Mouse (Mus musculus) brown adipose tissue, adult 24 weeks (tissue): ENCODE results near the gene Cfap54. TPM values are rescaled to one million over a fixed set of nuclear protein-coding genes. Genes with fewer than 3 reads are reported as not detected.

Experiments
- H3K27ac ChIP-seq: fragments of 200-500 bp; replicated peaks from 2 replicates; pipeline ENCODE4 v1.5.1; 2012; ENCODE audit warnings: low read depth, mild to moderate bottlenecking, low read length
- H3K4me1 ChIP-seq: fragments of 200-500 bp; 2 replicates; pipeline ENCODE4 v1.6.1; 2012; ENCODE audit warnings: low read length, mixed read lengths; ENCODE audit not compliant: control insufficient read depth, insufficient read depth, insufficient read length
- H3K4me3 ChIP-seq: fragments of 200-500 bp; 2 replicates; pipeline ENCODE4 v1.5.1; 2012; ENCODE audit warnings: low read depth, mild to moderate bottlenecking, low read length, moderate library complexity; ENCODE audit not compliant: insufficient read depth
- polyA plus RNA-seq: library from polyadenylated mRNA; stranded (reverse); fragments of >200 nt; gene quantifications from 2 replicates; pipeline ENCODE4 v1.2.4, GENCODE M21; 2012; ENCODE audit not compliant: missing spikeins, insufficient read depth, insufficient read length

Gene Cfap54
- 1.3 and 2.8 TPM in 2 replicates for polyA plus RNA-seq

GRCm38 (mm10) chr10:93081133-93081779 lies at the start of gene Cfap54:
Gene Cfap54, minus strand, starts transcription at chr10:93081618.
- Histone ChIP-seq H3K27ac (no peak within 1 kb of the TSS; the same call in 1 of the 2 replicates), H3K4me1 (peaks cover 2% of the 10 kb centered on the region; the same call in 1 of the 2 replicates), H3K4me3 (peak within 1 kb of the TSS; percentile 59)

- Histone ChIP-seq H3K4me1 (no peaks in the 10 kb centered on the region; the same call in 1 of the 2 replicates), H3K4me3 (no peak overlapping the region), H3K27ac (peak overlapping the region; percentile 55)
These were observed 49.1 kb upstream of the Cfap54 start for GRCm38 (mm10) chr10:93130456-93130940.

- H3K4me1 ChIP-seq, result no peaks in the 10 kb centered on the region; the same call in 1 of the 2 replicates
- no peak overlapping the region for H3K4me3 ChIP-seq
- peak overlapping the region; percentile 55; the same call in 1 of the 2 replicates for H3K27ac ChIP-seq
These were observed 48.6 kb upstream of the Cfap54 start for GRCm38 (mm10) chr10:93129904-93130455.

GRCm38 (mm10) chr10:93129345-93129744 lies 47.9 kb upstream of the Cfap54 start:
- no peak overlapping the region for H3K27ac ChIP-seq
- H3K4me1 ChIP-seq, result no peaks in the 10 kb centered on the region; the same call in 1 of the 2 replicates
- no peak overlapping the region for H3K4me3 ChIP-seq

- Histone ChIP-seq H3K4me3 (no peak overlapping the region), H3K4me1 (peaks cover 3% of the 10 kb centered on the region; the same call in 1 of the 2 replicates), H3K27ac (no peak overlapping the region)
These were observed 47.1 kb upstream of the Cfap54 start for GRCm38 (mm10) chr10:93128566-93128965.

- Histone ChIP-seq H3K4me1 (peaks cover 17% of the 10 kb centered on the region), H3K4me3 (no peak overlapping the region)
These were observed 44.6 kb upstream of the Cfap54 start for GRCm38 (mm10) chr10:93126025-93126424.

GRCm38 (mm10) chr10:93123957-93124613 lies 42.7 kb upstream of the Cfap54 start:
- peak overlapping the region; percentile 39; the same call in 1 of the 2 replicates for H3K4me3 ChIP-seq
- peaks cover 19% of the 10 kb centered on the region for H3K4me1 ChIP-seq
- H3K27ac ChIP-seq, result peak overlapping the region; percentile 94

More at GRCm38 (mm10) chr10:93126025-93126424, 44.6 kb upstream of the Cfap54 start:
- no peak overlapping the region for H3K27ac ChIP-seq

- Histone ChIP-seq H3K4me1 (peaks cover 19% of the 10 kb centered on the region), H3K4me3 (no peak overlapping the region), H3K27ac (peak overlapping the region; percentile 94)
These were observed 41.9 kb upstream of the Cfap54 start for GRCm38 (mm10) chr10:93123310-93123709.

GRCm38 (mm10) chr10:93122399-93123184 lies 41.2 kb upstream of the Cfap54 start:
- Histone ChIP-seq H3K27ac (peak overlapping the region; percentile 94), H3K4me1 (peaks cover 19% of the 10 kb centered on the region), H3K4me3 (no peak overlapping the region)

GRCm38 (mm10) chr10:93121262-93121860 lies 39.9 kb upstream of the Cfap54 start:
- Histone ChIP-seq H3K4me1 (peaks cover 19% of the 10 kb centered on the region), H3K4me3 (no peak overlapping the region), H3K27ac (peak overlapping the region; percentile 83)

GRCm38 (mm10) chr10:93119809-93120208 lies 38.4 kb upstream of the Cfap54 start:
- peaks cover 19% of the 10 kb centered on the region for H3K4me1 ChIP-seq
- H3K27ac ChIP-seq, result no peak overlapping the region
- no peak overlapping the region for H3K4me3 ChIP-seq

- H3K27ac ChIP-seq, result peak overlapping the region; percentile 26; the same call in 1 of the 2 replicates
- H3K4me1 ChIP-seq, result peaks cover 4% of the 10 kb centered on the region
- no peak overlapping the region for H3K4me3 ChIP-seq
These were observed 35.2 kb upstream of the Cfap54 start for GRCm38 (mm10) chr10:93116636-93117035.

GRCm38 (mm10) chr10:93115743-93116142 lies 34.3 kb upstream of the Cfap54 start:
- peaks cover 3% of the 10 kb centered on the region; the same call in 1 of the 2 replicates for H3K4me1 ChIP-seq
- no peak overlapping the region for H3K4me3 ChIP-seq
- no peak overlapping the region for H3K27ac ChIP-seq

GRCm38 (mm10) chr10:93114782-93115181 lies 33.4 kb upstream of the Cfap54 start:
- Histone ChIP-seq H3K27ac (no peak overlapping the region), H3K4me3 (no peak overlapping the region)

More at GRCm38 (mm10) chr10:93114782-93115181, 33.4 kb upstream of the Cfap54 start:
- H3K4me1 ChIP-seq, result peaks cover 3% of the 10 kb centered on the region; the same call in 1 of the 2 replicates
